Mouse (Mus musculus): ENCODE results near the gene Mast4. TPM values are rescaled to one million over a fixed set of nuclear protein-coding genes. Genes with fewer than 3 reads are reported as not detected.

Gene Mast4
- total RNA-seq, 2 experiments from 2014 or later, result 34.5 to 36.8 TPM

- DNase-seq (ENCODE audit: low spot score), result no peak
- intact Hi-C loops (cut with DNase I), result no loop called here
Observed at GRCm38 (mm10) chr13:102886147-102886546, 448.1 kb downstream of the Mast4 start.

DNA sequence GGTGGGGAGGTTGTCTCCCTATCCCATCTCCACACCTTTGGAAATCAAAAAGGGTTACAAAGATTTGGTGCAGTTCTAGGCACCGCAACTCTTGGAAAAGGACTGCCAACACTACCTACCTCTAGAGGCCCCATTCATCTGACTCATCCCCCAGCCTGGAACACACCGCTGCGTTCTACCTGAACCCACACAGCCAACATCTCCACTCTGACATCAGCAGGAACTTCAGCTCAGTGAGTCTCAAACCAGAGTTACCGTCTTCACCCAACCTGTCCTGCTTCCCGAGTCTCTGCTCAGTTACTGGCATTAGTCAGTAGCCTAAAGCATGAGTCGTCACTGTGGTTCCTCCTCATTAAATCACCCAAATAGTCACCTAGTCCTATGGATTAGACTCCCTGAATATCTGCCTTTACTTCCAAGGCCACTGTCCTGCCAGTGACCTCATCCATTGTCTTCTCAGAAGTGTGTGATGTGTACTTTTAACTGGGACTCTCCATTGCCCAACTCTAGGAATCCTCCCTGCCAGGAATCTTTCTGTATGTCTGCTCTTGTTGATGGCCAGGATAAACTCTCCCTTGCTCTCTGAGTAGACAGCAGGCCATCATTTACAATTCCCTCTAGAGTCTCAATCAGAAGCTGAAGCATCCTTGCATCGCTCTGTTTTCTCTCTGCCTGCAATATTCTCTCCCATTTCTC, 453.8 kb downstream of the Mast4 start:
- no peak for DNase-seq (ENCODE audit: low spot score)
- intact Hi-C loops (cut with DNase I), result no loop called here

DNA sequence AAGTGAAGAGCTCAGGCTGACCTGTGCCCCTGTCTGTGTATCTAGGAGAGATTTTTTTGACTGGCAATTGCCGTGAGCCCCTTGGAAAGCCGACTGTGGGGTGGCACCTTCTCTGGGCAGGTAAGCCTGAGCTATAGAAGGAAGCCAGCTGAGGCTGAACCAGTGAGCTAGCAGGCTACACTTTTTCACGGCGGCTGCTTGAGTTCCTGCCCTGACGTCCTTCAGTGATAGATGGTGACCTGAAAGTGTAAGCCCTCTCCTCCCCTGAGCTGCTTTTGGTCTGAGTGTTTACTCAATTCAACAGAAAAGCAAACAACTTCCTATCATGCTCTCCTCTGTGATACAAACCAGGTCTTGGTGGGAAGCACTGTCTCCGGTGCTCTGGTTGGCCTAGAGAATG, 455.7 kb downstream of the Mast4 start:
- no peak for DNase-seq (ENCODE audit: low spot score)
- intact Hi-C loops (cut with DNase I), result loop anchor here (2.0 kb wide), 1 partner anchor 14 kb away; no protein-coding TSS in a partner anchor

DNA sequence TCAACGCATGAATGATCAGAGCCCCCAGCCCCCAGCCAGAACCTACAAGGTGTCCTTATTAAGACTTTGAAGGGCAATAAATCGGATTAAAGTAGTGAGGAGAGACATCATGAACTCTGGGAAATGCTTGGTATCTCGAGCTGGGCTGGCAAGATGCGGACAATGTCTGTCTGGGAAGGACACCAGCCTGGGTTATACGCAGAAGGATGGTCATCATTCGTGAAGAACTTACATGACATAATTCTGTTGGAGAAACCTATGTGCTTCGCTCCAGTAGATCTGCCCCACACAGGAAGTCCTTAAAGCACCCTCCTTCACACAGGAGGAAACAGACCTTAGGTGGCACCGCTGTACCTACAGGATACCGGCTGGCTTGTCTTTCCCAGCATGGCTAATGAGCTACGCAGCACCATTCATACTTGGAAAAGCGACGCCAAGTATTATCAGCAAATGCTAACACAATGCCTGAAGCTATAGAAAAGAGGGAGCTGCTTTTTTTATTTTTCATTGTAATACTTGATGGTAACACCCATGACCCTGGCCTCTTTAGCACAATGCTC, 456.5 kb downstream of the Mast4 start:
- DNase-seq (ENCODE audit: low spot score), result no peak
- intact Hi-C loops (cut with DNase I), result loop anchor here (2.0 kb wide), 1 partner anchor 15 kb away; no protein-coding TSS in a partner anchor

DNA sequence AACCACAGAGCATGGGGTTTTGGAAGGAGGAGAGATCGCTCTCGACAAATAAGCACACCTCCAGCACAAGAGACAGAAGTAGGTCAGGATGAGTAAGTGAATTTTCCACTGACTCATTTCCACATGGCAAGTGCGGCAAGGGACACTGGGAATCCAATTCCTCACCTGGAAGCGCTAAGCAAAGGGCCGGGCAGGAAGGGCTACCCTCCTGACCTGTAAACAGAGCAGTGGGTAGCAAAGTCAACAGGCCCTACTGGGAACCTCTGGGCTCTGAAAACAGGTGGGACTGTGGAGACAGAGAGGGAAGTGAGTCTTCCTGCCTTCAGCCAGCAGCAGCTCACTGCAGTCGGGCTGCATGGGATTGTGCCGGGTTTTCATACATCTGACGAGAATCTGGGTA, 457.1 kb downstream of the Mast4 start:
- DNase-seq (ENCODE audit: low spot score), result no peak
- intact Hi-C loops (cut with DNase I), result no loop called here

DNA sequence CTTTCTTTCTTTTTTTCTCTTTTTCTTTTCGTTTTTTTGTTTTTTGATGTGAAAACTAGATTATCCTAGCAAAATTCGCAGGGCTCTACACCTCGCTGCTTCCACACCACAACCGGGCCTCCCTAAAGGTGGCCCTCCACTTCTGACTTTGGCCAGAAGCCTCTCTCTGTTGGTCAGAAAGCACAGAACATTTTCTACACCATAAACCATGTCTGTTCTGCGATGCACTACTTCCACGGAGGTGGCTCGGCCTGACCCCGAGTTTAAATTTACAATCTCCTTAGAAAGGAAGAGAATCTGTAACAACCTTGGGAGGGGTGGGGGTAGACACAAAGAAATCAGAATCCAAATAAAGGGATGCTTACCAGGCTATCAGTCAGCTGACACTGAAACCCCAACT, 458.8 kb downstream of the Mast4 start:
- intact Hi-C loops (cut with DNase I), result no loop called here
- no peak for DNase-seq (ENCODE audit: low spot score)

GRCm38 (mm10) chr13:102875144-102875476, 459.2 kb downstream of the Mast4 start:
- intact Hi-C loops (cut with DNase I), result no loop called here
- DNase-seq (ENCODE audit: low spot score), result no peak

- intact Hi-C loops (cut with DNase I), result no loop called here
Observed at GRCm38 (mm10) chr13:102874465-102875143, 459.7 kb downstream of the Mast4 start.

GRCm38 (mm10) chr13:102873412-102874016, 460.8 kb downstream of the Mast4 start:
- no peak for DNase-seq (ENCODE audit: low spot score)
- intact Hi-C loops (cut with DNase I), result no loop called here

More at GRCm38 (mm10) chr13:102874465-102875143, 459.7 kb downstream of the Mast4 start:
- peak; percentile 52 for DNase-seq (ENCODE audit: low spot score)

- DNase-seq (ENCODE audit: low spot score), result no peak
- intact Hi-C loops (cut with DNase I), result loop anchor here (1.0 kb wide), 1 partner anchor 35 kb away; no protein-coding TSS in a partner anchor
Observed at GRCm38 (mm10) chr13:102871380-102872104, 462.8 kb downstream of the Mast4 start.

- DNase-seq (ENCODE audit: low spot score), result peak; percentile 14
- intact Hi-C loops (cut with DNase I), result loop anchor here (5.0 kb wide), 1 partner anchor 57 kb away; no protein-coding TSS in a partner anchor
Observed at GRCm38 (mm10) chr13:102869541-102869940, 464.8 kb downstream of the Mast4 start.

DNA sequence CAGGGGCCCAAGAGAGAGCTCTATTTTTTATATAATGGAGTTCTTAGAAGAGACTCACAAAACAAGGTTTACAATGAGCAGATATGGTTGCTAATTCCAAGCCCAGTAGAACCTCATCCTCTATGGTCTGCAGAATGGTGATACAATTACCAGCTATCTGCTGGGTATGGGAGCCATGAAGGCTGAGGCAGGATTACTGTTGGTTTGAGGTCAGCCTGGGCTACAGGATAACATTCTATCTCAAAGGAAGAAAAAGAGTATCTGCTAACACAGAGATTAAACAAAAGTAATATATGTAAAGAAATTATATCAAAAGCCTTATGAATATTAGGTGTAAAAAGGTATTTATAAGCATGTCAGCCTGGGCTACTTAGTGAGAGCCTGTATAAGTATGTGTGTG, 467.5 kb downstream of the Mast4 start:
- intact Hi-C loops (cut with DNase I), result loop anchor here (5.0 kb wide), 1 partner anchor 55 kb away; no protein-coding TSS in a partner anchor
- DNase-seq (ENCODE audit: low spot score), result no peak

GRCm38 (mm10) chr13:102865971-102866724, 468.1 kb downstream of the Mast4 start:
- no peak for DNase-seq (ENCODE audit: low spot score)
- intact Hi-C loops (cut with DNase I), result loop anchor here (5.0 kb wide), 1 partner anchor 54 kb away; no protein-coding TSS in a partner anchor

- DNase-seq (ENCODE audit: low spot score), result no peak
- intact Hi-C loops (cut with DNase I), result loop anchor here (5.0 kb wide), 1 partner anchor 53 kb away; no protein-coding TSS in a partner anchor
Observed at GRCm38 (mm10) chr13:102865494-102865893, 468.8 kb downstream of the Mast4 start.

- intact Hi-C loops (cut with DNase I), result loop anchor here (5.0 kb wide), 1 partner anchor 53 kb away; no protein-coding TSS in a partner anchor
Observed at GRCm38 (mm10) chr13:102864840-102865239, 469.5 kb downstream of the Mast4 start.

GRCm38 (mm10) chr13:102864079-102864478, 470.2 kb downstream of the Mast4 start:
- intact Hi-C loops (cut with DNase I), result no loop called here
- DNase-seq (ENCODE audit: low spot score), result no peak

More at GRCm38 (mm10) chr13:102864840-102865239, 469.5 kb downstream of the Mast4 start:
- DNase-seq (ENCODE audit: low spot score), result no peak

GRCm38 (mm10) chr13:102862981-102863380, 471.3 kb downstream of the Mast4 start:
- no peak for DNase-seq (ENCODE audit: low spot score)
- intact Hi-C loops (cut with DNase I), result no loop called here

DNA sequence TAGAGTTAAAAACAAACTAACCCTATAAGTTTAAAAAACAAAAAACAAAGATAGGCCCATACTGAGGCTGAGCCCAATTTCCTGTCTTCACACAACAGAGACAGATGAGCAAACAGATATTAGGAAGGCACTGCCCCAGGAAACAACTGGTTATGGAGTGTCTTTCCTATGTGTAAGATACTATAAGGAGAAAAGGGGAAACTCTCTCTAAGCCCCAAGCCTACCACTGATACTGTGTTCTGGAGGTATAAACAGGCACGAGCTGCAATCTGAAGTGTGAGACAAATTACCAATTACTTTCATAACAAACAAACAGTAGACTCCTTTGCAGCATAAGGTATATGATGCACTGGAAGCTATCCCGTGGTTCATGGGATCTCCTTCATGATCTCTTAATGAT, 471.9 kb downstream of the Mast4 start:
- no peak for DNase-seq (ENCODE audit: low spot score)
- intact Hi-C loops (cut with DNase I), result no loop called here

DNA sequence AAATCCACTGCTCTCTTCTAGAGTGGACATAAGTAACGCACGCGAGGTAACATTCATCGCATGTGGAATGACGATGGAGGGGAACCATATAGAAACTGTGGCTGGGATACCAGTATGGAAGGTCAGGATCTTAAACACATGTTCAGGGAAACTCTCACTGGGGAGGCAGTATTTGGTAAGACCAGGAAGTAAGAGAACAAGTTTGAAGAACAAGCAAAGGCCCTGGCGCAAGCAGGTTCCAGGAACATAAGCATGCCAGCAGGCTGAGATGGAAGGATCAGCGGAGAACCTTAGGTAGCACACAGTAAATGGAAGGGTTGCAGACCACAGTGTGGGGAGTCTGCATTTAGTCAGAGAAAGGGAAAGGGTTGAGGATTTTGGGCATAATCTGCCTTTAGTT, 473.6 kb downstream of the Mast4 start:
- DNase-seq (ENCODE audit: low spot score), result no peak
- intact Hi-C loops (cut with DNase I), result no loop called here
